Comparison of ENCODE assay signal across 8 mouse cellular contexts in genomic region chr7:16376505-16376904, GRCm38 (mm10). TPM values are rescaled to one million over a fixed set of nuclear protein-coding genes. Genes with fewer than 3 reads are reported as not detected.
A peak's percentile ranks its signal among the peaks of the same experiment; 100 is the strongest.
DNase-seq lines count a peak whose midpoint lies in the region; ATAC-seq and TF ChIP-seq lines count a peak whose summit lies in the region.

No protein-coding gene starts in this region.

- H3K27ac ChIP-seq in kidney, adult 2 months (ENCODE audit: insufficient read depth, low read depth, low read length) = no peak overlapping the region
- no peak overlapping the region for H3K27ac ChIP-seq in kidney, embryonic 15.5 days
- H3K27ac ChIP-seq in ES-Bruce4 (ENCODE audit: insufficient read depth, low read length) = no peak overlapping the region
- H3K27ac ChIP-seq in liver, embryonic 15.5 days (replicated peaks) = no peak overlapping the region
- H3K27ac ChIP-seq in spleen, adult 2 months (ENCODE audit: insufficient read depth, low read length) = no peak overlapping the region

- WGBS in kidney, adult 2 months = 90% methylated on average over 1 of the region's 1 CpGs
- WGBS in kidney, embryonic 15.5 days = 100% methylated on average over 1 of the region's 1 CpGs
- WGBS in liver, embryonic 15.5 days (ENCODE audit: insufficient replicate concordance) = 84% methylated on average over 1 of the region's 1 CpGs
- 77% methylated on average over 1 of the region's 1 CpGs for WGBS in spleen, adult 2 months

- no peak for TF ChIP-seq EP300 in ES-Bruce4 (IDR thresholded peaks at IDR 0.05; ENCODE audit: insufficient read depth, low read depth, low read length)

- ATAC-seq in kidney, embryonic 15.5 days (replicated peaks; ENCODE audit: low FRiP score) = no peak
- peak; percentile 48; the same call in 1 of the 2 replicates for ATAC-seq in granulocyte monocyte progenitor cell, adult 5-6 weeks (replicated peaks; ENCODE audit: poor library complexity, severe bottlenecking)
- ATAC-seq in liver, embryonic 15.5 days (ENCODE audit: insufficient read depth) = peak; percentile 25; the same call in 1 of the 2 replicates

- H3K36me3 ChIP-seq in kidney, adult 2 months (ENCODE audit: control insufficient read depth, insufficient read depth, low read length) = no peaks in the 10 kb centered on the region; the same call in 1 of the 2 replicates
- H3K36me3 ChIP-seq in kidney, embryonic 15.5 days = peaks cover 89% of the 10 kb centered on the region
- H3K36me3 ChIP-seq in ES-Bruce4 (ENCODE audit: control insufficient read depth, insufficient read depth, low read length, poor library complexity, severe bottlenecking) = peaks cover 76% of the 10 kb centered on the region
- H3K36me3 ChIP-seq in liver, embryonic 15.5 days (replicated peaks) = peaks cover 80% of the 10 kb centered on the region
- H3K36me3 ChIP-seq in spleen, adult 2 months (ENCODE audit: control insufficient read depth, insufficient read depth, low read length) = peaks cover 22% of the 10 kb centered on the region

- H3K27me3 ChIP-seq in kidney, adult 2 months (replicated peaks; ENCODE audit: control insufficient read depth, insufficient read depth, low read length) = no peaks in the 10 kb centered on the region
- no peaks in the 10 kb centered on the region for H3K27me3 ChIP-seq in kidney, embryonic 15.5 days
- no peaks in the 10 kb centered on the region for H3K27me3 ChIP-seq in ES-Bruce4 (ENCODE audit: control insufficient read depth, insufficient read depth, low read length, poor library complexity, severe bottlenecking)
- no peaks in the 10 kb centered on the region for H3K27me3 ChIP-seq in liver, embryonic 15.5 days
- H3K27me3 ChIP-seq in spleen, adult 2 months (ENCODE audit: control insufficient read depth, insufficient read depth, low read length) = no peaks in the 10 kb centered on the region

- DNase-seq in kidney, adult 2 months = peak; percentile 55
- peak; percentile 70 for DNase-seq in adrenal gland, postnatal 10 days
- peak; percentile 53 to 61 for DNase-seq in spleen, adult 2 months (ENCODE audit: low read depth in 1 of 2, low spot score in 2 of 2)
- DNase-seq in frontal cortex, postnatal 10 days (ENCODE audit: low spot score in 2 of 2) = no peak

- H3K9me3 ChIP-seq in kidney, embryonic 15.5 days (replicated peaks) = no peaks in the 10 kb centered on the region
- H3K9me3 ChIP-seq in ES-Bruce4 (replicated peaks; ENCODE audit: control insufficient read depth, insufficient read depth, low read length, poor library complexity, severe bottlenecking) = no peaks in the 10 kb centered on the region
- no peaks in the 10 kb centered on the region for H3K9me3 ChIP-seq in liver, embryonic 15.5 days (replicated peaks)

- no peak overlapping the region for H3K4me3 ChIP-seq in kidney, adult 2 months (ENCODE audit: insufficient read depth, low read depth, low read length)
- H3K4me3 ChIP-seq in kidney, embryonic 15.5 days (replicated peaks) = no peak overlapping the region
- no peak overlapping the region for H3K4me3 ChIP-seq in ES-Bruce4 (ENCODE audit: low read depth, low read length)
- no peak overlapping the region for H3K4me3 ChIP-seq in liver, embryonic 15.5 days (replicated peaks)
- H3K4me3 ChIP-seq in spleen, adult 2 months (ENCODE audit: extremely low read depth, insufficient read depth, insufficient read length) = no peak overlapping the region

- H3K4me1 ChIP-seq in kidney, adult 2 months (ENCODE audit: control insufficient read depth, insufficient read depth, low read length) = peaks cover 5% of the 10 kb centered on the region; the same call in 1 of the 2 replicates
- H3K4me1 ChIP-seq in kidney, embryonic 15.5 days = no peaks in the 10 kb centered on the region
- no peaks in the 10 kb centered on the region for H3K4me1 ChIP-seq in ES-Bruce4 (ENCODE audit: control insufficient read depth, insufficient read depth, low read length)
- H3K4me1 ChIP-seq in liver, embryonic 15.5 days (replicated peaks) = 0 out of 2 replicates have a peak, but pooled peaks cover 5% of the 10 kb centered on the region
- H3K4me1 ChIP-seq in spleen, adult 2 months (ENCODE audit: control insufficient read depth, insufficient read depth, insufficient read length) = no peaks in the 10 kb centered on the region

- TF ChIP-seq CTCF in kidney, adult 2 months (conservative IDR thresholded peaks at IDR 0.05; ENCODE audit: insufficient read depth, insufficient read length, low read depth, low read length) = peak; percentile 60
- peak; percentile 21 for TF ChIP-seq CTCF in ES-Bruce4 (IDR thresholded peaks at IDR 0.05; ENCODE audit: low read depth, low read length)
- TF ChIP-seq CTCF in spleen, adult 2 months (IDR thresholded peaks at IDR 0.05; ENCODE audit: extremely low read depth, insufficient read depth, insufficient read length, insufficient replicate concordance) = peak; percentile 14; the same call in 1 of the 2 replicates

- no peak overlapping the region for H3K9ac ChIP-seq in kidney, embryonic 15.5 days
- no peak overlapping the region for H3K9ac ChIP-seq in ES-Bruce4 (ENCODE audit: low read depth, poor library complexity, severe bottlenecking)
- H3K9ac ChIP-seq in liver, embryonic 15.5 days = no peak overlapping the region

- TF ChIP-seq POLR2A in kidney, adult 2 months (IDR thresholded peaks at IDR 0.05; ENCODE audit: low read depth, low read length) = no peak
- TF ChIP-seq POLR2A in ES-Bruce4 (IDR thresholded peaks at IDR 0.05; ENCODE audit: insufficient read depth, low read length) = no peak
- no peak for TF ChIP-seq POLR2A in spleen, adult 2 months (IDR thresholded peaks at IDR 0.05; ENCODE audit: low read depth, low read length)

- H3K4me2 ChIP-seq in kidney, embryonic 15.5 days = no peak overlapping the region
- H3K4me2 ChIP-seq in liver, embryonic 15.5 days = no peak overlapping the region

RNA-seq across cellular contexts. Expression of gene Sae1, which starts 11.1 kb away (rescaled TPM):
- 23.0 and 29.2 TPM in 2 replicates for polyA plus RNA-seq in kidney, adult 2 months (2012; rRNA removed)
- polyA plus RNA-seq in kidney, embryonic 15.5 days (2015; fragmentation: Nextera tagmentation; extraction: Ambion mirVana) = 327 and 334 TPM in 2 replicates
- 256 and 263 TPM in 2 replicates for polyA plus RNA-seq in ES-Bruce4 (2011; ENCODE audit: insufficient read depth, insufficient read length, low read depth, missing spikeins)
- 10 to 100 TPM; 60.8 to 64.0 TPM for total RNA-seq in adrenal gland, postnatal 10 days (2021)
- total RNA-seq in granulocyte monocyte progenitor cell, adult 5-6 weeks (2014; fragmentation: Nextera tagmentation) = 131 and 137 TPM in 2 replicates
- 409 and 421 TPM in 2 replicates for total RNA-seq in granulocyte monocyte progenitor cell, adult 5-6 weeks (2017)
- polyA plus RNA-seq in liver, embryonic 15.5 days (2015; fragmentation: Nextera tagmentation; extraction: Ambion mirVana) = 97.7 and 98.0 TPM in 2 replicates
- polyA plus RNA-seq in spleen, adult 2 months (2012; rRNA removed) = 16.7 and 20.7 TPM in 2 replicates

RNA-seq across cellular contexts. Expression of gene Zc3h4, which starts 24.2 kb away (rescaled TPM):
- 23.9 and 25.9 TPM in 2 replicates for polyA plus RNA-seq in kidney, adult 2 months (2012; rRNA removed)
- 15.5 and 17.1 TPM in 2 replicates for polyA plus RNA-seq in kidney, embryonic 15.5 days (2015; fragmentation: Nextera tagmentation; extraction: Ambion mirVana)
- 48.3 and 51.2 TPM in 2 replicates for polyA plus RNA-seq in ES-Bruce4 (2011; ENCODE audit: insufficient read depth, insufficient read length, low read depth, missing spikeins)
- total RNA-seq in adrenal gland, postnatal 10 days (2021) = 10 to 100 TPM; 44.0 to 54.3 TPM
- 42.3 and 57.9 TPM in 2 replicates for total RNA-seq in granulocyte monocyte progenitor cell, adult 5-6 weeks (2014; fragmentation: Nextera tagmentation)
- 20.9 and 40.7 TPM in 2 replicates for total RNA-seq in granulocyte monocyte progenitor cell, adult 5-6 weeks (2017)
- 8.0 and 10.8 TPM in 2 replicates for polyA plus RNA-seq in liver, embryonic 15.5 days (2015; fragmentation: Nextera tagmentation; extraction: Ambion mirVana)
- 47.2 and 57.2 TPM in 2 replicates for polyA plus RNA-seq in spleen, adult 2 months (2012; rRNA removed)

Comparison
In these comparisons a context has a peak if more than half of its experiments do, and no peak if none do; other contexts are left out.
1. DNase-seq: peak in kidney, adult 2 months (single experiment), adrenal gland, postnatal 10 days (single experiment) and spleen, adult 2 months (2 of 2); none in frontal cortex, postnatal 10 days (0 of 2).
2. Peak in every context shown above with its lines, with median percentiles within 50 percentile points of each other: CTCF ChIP-seq.